Mouse (Mus musculus) retina, postnatal 7 days (tissue): ENCODE measurements around the gene Gm17332.
"Not testable (repeated sequence)": the region's sequence is repeated elsewhere in the genome, so short reads cannot be mapped to it uniquely, and the experiment has no call there.

Source experiments
- DNase-seq: peaks from one replicate; pipeline ENCODE4 v3.0.0-alpha.2; 2012; ENCODE audit warnings: low read depth, low spot score

Gm17332 gene

DNA sequence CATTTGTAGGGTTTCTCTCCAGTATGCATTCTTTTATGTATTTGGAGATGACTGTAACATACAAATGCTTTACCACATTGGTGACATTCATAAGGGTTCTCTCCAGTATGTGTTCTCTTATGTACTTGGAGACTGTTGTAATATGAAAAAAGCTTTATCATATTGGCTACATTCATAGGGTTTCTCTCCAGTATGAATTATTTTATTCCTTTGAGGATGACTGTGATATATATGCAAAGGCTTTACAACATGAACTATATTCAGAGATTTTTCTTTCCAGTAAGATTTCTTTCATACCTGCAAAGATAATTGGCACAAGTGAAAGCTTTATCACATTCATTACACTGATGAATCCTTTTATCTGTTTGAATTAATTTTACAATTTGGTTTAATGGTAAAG, at the start of gene Gm17332:
TSS of gene Gm17332 (minus strand) at position 101 of the 400 bp plus-strand sequence.
- DNase-seq = no peak

DNA sequence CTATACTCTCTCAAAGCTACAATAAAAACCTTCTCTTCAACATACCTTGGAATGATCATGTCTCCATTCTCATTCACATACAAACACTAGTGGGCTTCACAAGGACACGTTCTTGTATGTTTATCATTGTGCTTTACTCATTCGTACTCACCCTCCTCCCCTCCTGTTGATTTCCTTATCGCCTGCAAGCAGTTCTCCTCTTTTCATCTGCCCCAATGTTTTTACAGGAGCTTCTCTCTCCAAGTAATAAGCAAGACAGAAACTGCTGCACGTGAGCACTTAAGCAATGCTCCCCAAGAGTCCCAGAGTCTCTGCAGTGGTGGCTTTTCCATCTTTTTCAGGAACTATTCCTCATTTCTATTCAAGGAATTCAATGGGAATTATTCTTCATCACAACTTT, 47.7 kb upstream of the Gm17332 start:
- DNase-seq = no peak

DNA sequence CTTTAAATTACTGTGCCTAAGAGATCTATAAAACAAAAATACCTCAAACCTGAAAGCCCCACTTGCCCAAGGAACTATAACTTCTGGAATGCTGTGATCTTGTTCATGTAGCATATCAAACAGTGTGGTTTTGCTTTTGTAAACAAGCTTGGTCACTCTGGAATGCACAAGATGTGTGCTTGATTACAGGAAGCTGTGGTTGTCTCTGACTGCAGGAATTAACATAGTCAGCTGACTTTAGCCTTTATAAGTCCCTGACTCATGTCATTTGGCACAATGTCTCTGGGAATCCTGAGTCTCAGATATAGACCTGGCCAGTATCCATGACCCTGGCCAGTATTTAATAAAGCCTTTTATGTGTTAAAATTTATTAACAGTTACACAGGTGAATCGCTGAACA, 43.1 kb upstream of the Gm17332 start:
- DNase-seq = no peak

DNA sequence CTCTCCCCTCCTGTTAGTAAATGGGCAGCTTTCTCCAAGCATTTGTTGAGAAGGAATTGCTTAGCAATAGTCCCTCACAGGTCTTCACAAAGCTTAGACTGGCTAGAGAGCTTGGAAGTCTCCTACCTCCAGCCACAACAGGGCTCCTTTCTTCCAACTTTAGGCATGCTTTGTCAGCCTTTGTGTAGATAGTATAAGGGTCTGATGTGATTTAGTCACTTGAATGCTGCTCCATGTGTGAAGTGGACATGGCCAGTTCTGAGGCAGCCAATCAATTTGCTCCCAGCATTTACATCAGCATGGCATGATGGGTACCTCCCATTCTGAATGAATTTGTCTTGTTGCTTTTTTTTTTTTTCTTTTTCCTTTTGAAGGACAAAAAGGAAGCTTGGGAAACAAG, 35.7 kb upstream of the Gm17332 start:
- DNase-seq = no peak

DNA sequence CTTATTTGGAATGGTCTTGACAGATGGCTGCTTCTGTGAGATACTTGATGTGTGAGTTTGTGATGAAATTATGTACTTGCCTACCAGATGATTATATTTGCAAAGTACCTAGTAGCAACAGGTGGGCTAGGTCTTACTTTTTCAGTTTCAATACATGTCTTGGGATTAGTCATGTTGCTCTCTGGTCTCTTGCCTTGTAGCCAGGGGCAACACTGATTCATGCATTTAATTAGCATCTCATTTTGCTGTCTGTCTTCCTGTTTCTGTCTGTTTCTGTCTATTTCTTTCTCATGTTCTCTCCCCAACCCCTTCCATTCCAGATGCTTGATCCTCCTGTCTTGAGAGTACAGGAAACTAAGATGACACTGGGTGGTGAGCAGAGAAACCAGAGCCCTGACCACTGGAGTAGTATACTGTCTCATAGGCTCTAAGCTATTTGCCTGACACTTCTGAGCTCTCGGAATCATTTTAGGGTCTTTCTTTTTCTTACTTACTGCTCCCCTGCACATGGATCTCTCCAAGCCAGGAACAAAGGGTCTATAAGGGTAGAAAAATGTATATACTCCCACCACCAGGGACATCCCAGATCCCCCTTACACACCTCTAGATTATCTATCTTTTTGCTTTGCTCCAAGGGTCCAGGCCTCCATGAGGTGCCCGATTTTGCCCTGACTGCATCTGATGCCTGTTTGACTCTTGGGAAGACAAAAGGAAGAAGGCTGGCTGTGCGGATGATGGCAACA, 13.5 kb upstream of the Gm17332 start:
- no peak for DNase-seq

DNA sequence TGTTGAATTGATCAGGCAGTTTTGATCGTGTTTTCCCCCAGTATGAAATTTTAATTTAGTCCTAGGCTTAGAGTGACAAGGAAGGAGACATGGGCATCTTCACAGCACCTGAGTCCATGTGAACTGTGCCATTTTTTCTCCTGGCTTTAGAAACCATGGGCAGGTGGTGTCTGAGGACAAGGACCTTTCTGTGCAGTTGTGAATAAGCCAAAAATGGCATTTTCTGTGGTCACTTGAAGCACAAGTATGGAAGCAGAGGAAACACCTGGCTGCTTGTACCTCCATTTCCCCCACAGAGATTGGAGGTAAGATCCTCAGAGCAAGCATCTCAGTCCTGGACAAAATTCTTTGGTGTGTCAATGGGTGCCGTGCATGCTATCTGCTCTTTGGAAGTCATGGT, 12.5 kb upstream of the Gm17332 start:
- DNase-seq = no peak

DNA sequence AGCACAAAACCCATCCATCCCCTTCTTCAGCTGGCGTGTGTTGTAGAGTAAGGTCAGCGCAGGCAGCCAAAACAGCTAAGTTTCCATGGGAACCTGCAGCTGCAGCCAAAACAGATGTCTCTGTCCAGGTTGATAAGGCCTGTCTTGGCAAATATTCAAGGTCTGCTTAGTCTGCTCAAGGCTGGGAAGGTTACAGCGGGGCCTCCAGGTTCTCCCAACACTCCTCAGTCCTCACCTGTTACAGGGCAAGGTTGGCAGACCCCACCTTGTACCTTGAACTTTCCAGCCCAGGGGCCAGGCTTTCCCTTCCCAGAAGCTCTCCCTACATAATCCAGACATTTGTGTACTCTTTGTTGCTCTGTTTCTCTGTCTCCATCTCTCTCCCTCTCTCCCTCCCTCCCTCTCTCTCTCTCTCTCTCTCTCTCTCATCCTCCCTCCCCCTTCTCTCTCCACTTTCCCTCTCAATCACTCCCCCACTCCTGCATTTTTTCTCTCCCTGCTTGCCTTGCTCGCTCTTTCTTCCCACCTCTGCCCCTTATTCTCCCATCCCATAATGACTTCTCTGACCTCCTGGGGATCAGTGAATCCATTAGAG, 12.1 kb downstream of the Gm17332 start:
- DNase-seq = no peak

DNA sequence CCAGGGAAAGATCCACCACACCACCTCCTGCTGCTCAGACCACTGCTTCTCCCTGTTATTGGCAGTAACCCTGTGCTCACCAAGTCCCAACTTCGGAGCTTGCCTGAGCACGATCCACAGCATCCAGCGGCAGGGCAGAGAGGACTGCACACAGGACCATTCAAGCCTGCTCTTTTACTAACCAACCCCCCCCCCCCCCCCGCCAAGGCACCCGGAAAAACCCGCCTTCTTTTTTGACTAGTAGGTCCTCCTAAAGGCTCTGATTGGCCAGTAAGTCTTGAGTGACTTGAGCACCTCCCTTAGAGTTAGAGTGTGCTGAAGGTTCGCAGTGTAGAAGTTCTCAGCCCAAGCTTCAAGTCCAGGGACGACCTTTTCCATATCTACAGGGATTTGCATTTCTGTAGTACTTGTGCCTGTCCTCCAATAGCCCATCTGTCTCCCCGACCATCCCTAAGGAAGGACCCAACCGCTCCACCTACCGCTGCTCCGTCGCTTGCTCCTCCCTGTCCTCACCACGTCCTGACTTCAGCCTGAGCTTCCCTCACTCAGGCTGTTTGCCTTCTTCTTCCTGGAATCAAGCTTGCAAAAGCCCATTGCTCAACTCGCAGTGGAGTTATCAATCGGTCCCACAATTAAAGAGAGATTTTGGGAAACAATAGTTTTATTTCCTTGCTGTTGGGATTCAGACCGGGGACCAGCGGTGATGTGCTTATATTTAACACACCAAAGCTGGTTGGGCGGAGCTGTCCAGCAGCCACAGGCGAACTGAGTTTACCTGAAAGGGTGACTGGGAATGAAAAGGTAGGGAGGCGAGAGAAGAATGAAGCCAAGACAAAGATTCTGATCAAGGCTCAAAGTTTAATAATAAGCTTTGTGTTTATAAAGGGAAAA, 12.9 kb downstream of the Gm17332 start:
- no peak for DNase-seq

DNA sequence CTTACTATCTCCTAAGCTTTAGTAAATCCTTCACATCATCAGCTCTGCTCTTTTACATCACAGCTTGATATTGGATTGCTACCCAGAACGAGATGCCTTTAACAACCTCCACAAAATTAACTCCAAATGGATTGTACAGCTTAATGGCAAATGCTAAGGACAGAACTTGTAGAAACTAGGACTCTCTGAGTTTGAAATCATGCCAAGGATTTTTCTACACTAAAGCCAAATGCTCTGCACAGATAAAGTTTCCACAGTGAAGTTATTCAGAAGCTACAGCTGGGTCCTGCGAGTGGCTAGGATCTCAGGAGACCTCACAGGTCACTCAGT, 13.5 kb downstream of the Gm17332 start:
- DNase-seq = no peak

DNA sequence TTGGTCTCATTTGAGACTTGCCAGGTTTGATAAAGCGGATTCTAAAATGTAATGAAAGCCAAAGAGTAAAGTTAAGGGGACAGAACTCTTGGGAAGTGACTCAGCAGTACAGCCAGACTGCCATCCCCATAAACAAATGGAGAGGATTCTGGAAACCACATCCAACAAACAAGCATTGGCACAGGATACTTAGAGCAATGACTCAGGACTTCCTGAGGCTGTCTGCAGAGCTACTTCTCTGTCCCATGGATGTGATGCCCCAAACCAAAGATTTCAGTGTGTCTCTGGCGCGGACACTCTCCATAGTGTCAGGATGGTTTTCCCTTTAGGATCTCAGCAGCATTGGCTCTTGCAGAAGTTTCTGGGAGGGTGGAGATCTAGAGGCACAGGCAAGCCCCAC, 25.2 kb downstream of the Gm17332 start:
- no peak for DNase-seq

DNA sequence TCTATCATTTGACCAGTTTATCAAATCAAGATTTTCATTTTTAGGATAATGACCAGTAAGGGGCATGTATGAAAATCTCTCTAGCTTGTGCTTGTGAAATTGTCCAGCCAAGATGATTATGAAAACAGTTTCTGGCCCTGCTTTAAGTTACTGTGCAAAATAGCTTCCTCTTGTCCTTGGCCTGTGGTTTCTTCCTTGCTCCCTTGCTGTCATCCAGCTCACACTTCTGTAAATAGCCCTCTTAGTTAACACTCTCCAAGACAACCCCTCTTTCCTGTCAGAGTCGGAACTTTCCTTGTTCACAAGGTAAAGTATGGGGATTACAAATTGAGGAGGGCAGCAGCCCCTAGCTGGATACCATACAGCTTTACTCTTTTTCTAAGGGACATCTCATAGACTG, 43.9 kb downstream of the Gm17332 start:
- DNase-seq = not testable (repeated sequence)

DNA sequence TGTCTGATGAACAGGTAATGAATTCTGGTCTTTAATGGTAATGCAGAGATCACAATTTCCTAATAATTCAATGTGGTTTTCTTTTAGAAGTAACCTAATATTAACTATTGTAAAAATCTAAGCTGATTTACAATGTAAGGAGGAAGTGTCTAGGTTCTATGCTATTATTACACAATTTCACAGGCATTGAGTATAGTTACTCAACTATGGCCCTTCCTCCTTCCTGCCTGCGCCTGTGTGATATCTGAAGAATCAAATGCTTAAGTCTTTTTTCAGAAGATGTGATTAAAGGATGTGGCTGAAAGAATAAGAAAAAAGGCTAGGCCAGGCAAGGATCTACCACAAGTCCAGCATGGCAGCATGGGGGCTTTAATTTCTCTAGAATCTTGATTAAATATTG, 47.4 kb downstream of the Gm17332 start:
- not testable (repeated sequence) for DNase-seq

DNA sequence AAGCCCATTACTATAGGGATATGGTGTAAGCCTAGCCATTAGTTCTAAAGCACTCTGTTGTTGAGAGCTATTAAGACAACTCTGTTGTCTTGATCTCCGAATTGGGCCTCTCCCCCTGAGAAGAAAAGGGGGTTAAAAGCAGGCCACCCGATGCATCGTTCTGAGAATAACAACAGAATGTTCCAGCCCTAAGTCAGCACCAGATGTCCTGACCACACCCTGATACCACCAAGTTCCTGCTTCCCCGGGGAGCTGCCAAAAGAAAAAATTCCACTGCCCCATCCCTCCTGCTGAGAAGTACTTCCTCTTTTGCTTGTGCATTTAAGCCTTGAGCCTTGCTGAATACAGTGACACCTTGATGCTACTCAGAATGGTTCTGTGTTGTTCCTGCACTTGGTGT, 48.5 kb downstream of the Gm17332 start:
- not testable (repeated sequence) for DNase-seq
